Mouse (Mus musculus): ENCODE results near the gene Ttk.

Ttk gene

DNA sequence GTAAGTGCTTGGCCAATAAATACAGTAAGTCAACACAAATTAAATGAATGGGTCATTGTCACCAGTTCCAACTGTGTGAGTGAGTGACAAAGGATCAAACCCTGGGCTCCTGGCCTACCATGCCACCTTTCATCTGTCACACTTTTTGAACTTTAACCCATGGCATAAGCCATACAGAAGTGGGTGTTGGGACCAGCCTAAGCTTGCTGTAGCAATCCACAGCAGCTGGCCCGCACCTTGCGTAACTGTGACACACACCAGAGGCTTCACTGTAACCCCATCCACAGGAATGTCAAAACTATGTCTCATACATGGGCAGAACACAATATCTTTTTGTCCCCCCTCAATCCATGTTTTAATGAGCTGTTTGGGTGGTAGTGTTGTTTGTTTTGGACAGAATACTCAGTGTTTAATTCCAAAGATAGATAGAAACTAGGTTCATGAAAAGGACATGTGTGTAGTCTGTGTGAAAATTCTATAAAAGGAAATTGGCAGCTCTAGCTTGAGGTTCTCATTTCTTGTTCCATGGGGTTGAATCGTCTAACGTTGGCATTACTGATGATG lies 59.4 kb downstream of the Ttk start:
- no peak for DNase-seq (ENCODE audit: low spot score)

DNA sequence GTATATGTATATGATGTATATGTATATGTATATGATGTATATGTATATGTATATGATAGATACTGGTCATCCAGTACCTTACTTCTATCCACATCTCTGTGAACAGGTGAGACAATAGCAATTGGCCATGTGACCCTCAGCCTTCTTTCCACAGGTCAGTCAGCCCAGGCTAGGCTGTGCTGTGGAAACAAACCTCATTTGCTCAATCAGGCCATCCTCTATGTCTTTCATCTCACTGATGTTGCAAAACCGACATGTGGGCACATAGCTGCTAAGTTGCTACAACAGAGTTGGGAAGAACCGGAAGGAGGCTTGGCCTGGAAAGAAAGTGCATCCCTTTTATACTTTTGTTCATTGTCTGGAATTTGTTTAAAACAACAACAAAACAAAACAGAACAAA lies 67.6 kb downstream of the Ttk start:
- DNase-seq (ENCODE audit: low spot score), result no peak

GRCm38 (mm10) chr9:83905820-83906219 lies 71.3 kb downstream of the Ttk start:
- DNase-seq (ENCODE audit: low spot score), result no peak

DNA sequence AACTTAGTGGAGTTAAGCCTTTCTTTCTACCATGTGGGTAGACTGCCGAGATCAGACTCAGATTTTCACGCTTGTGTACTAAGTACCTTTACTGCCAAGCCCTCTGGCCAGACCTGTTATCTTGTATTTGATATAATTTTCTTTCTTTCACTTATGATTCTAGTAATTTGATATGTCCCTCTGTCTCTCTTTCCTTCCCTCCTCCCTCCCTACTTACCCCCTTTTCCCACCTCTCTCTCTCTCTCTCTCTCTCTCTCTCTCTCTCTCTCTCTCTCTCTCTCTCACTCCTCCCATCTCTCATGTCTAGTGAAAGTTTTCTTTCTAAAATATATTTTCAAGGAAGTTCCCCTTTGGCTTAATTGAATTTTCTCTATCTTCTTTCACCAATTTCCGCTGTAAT lies 72.5 kb downstream of the Ttk start:
- no peak for DNase-seq (ENCODE audit: low spot score)

DNA sequence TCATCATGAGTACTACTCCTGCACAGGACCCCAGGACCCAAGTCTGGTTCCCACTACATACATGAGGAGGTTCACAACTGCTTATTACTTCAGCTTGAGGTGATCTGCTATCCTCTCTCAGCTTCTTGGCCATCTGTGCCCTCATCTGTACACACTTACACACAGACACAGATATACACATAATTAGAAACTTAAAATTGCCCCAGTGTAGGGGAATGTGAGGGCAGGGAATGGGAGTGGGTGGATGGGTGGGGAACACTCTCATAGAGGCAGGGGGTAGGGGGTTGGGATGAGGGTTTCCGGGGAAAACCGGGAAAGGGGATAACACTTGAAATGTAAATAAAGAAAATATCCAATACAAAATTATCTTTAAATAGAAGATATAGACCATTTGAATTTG lies 75.3 kb downstream of the Ttk start:
- DNase-seq (ENCODE audit: low spot score), result no peak

DNA sequence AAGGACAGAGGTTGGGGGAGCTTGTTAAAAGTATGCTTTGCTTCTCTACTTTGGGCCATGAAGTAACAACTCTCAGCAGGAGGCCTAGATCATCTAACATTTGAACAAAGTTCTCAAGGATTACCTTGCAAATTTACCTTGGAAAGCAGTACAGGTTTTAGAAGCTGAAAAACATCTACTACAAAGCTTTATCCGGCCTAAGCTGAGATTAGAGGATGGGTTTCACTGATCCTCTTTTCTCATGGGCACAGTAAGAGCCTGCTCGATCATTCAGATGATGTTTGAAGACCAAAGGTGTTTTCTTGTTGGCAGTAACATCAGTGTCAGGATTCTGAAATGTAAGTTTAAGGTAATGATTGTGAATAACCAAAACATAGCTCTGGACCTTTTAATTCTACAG lies 76.4 kb downstream of the Ttk start:
- no peak for DNase-seq (ENCODE audit: low spot score)
